Mouse (Mus musculus): ENCODE data around the gene Rnf34. TPM values are rescaled to one million over a fixed set of nuclear protein-coding genes. Genes with fewer than 3 reads are reported as not detected.

Rnf34 gene
- polyA plus RNA-seq, 1 experiment from 2014 or later, result 28.4 TPM

DNA sequence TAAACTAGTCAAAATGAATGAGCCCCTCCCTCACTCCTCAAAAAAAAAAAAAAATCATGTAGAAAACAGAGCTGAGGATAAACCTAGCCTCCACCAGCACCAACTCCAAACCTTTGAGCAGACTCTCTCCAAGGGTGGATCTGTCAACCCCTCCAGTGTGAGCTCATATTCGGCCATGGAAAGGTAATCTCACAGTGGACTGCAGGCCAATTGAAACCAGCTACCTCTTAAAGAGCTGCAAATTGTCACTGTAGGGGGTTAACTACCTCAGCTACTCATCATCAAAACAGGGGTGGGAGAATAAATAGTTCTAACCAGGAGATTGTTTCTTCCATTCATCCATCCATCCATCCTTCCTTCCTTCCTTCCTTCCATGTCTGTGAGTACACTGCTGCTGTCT is 57.3 kb downstream of the Rnf34 start:
- Histone ChIP-seq H3K27me3 (replicated peaks) (no peaks in the 10 kb centered on the region), H3K4me1 (no peaks in the 10 kb centered on the region), H3K9me3 (no peaks in the 10 kb centered on the region), H3K27ac (no peak overlapping the region), H3K4me2 (no peak overlapping the region), H3K9ac (no peak overlapping the region), H3K4me3 (replicated peaks) (no peak overlapping the region), H3K36me3 (no peaks in the 10 kb centered on the region)
- ATAC-seq (ENCODE audit: insufficient read depth, low FRiP score, low read depth), result no peak
- 87% methylated on average over 1 of the region's 1 CpGs for WGBS

DNA sequence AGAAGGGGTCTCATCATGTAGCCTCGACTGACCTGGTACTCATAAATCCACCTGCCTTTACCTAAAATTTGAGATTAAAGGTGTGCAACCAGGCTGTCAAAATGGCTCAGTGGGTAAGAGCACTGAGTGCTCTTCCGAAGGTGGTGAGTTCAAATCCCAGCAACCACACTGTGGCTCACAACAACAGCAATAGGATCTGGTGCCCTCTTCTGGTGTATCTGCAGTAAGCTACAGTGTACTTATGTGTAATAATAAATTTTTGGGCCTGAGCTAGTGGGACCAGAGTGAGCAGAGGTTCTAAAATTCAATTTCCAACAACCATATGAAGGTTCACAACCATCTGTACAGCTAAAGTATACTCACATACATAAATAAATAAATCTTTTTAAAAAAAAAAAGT is 58.2 kb downstream of the Rnf34 start:
- H3K4me2 ChIP-seq, result no peak overlapping the region
- H3K36me3 ChIP-seq, result no peaks in the 10 kb centered on the region
- WGBS, result 84% methylated on average over 2 of the region's 2 CpGs
- no peaks in the 10 kb centered on the region for H3K4me1 ChIP-seq
- no peaks in the 10 kb centered on the region for H3K27me3 ChIP-seq (replicated peaks)
- ATAC-seq (ENCODE audit: insufficient read depth, low FRiP score, low read depth), result no peak
- no peak overlapping the region for H3K4me3 ChIP-seq (replicated peaks)
- H3K9ac ChIP-seq, result no peak overlapping the region
- no peak overlapping the region for H3K27ac ChIP-seq
- no peaks in the 10 kb centered on the region for H3K9me3 ChIP-seq

- ATAC-seq (ENCODE audit: insufficient read depth, low FRiP score, low read depth), result no peak
- no peak overlapping the region for H3K4me2 ChIP-seq
- H3K4me3 ChIP-seq (replicated peaks), result no peak overlapping the region
- H3K27me3 ChIP-seq (replicated peaks), result no peaks in the 10 kb centered on the region
- H3K9ac ChIP-seq, result no peak overlapping the region
- 83% methylated on average over 18 of the region's 18 CpGs for WGBS
- no peak overlapping the region for H3K27ac ChIP-seq
- no peaks in the 10 kb centered on the region for H3K36me3 ChIP-seq
- no peaks in the 10 kb centered on the region for H3K9me3 ChIP-seq
- no peaks in the 10 kb centered on the region for H3K4me1 ChIP-seq
These were observed 59.6 kb downstream of the Rnf34 start for GRCm38 (mm10) chr5:122909481-122909880.

- H3K27ac ChIP-seq, result no peak overlapping the region
- H3K4me2 ChIP-seq, result no peak overlapping the region
- WGBS, result 89% methylated on average over 4 of the region's 4 CpGs
- no peaks in the 10 kb centered on the region for H3K36me3 ChIP-seq
- ATAC-seq (ENCODE audit: insufficient read depth, low FRiP score, low read depth), result no peak
- H3K9me3 ChIP-seq, result no peaks in the 10 kb centered on the region
- H3K27me3 ChIP-seq (replicated peaks), result no peaks in the 10 kb centered on the region
- H3K9ac ChIP-seq, result no peak overlapping the region
- no peaks in the 10 kb centered on the region for H3K4me1 ChIP-seq
- no peak overlapping the region for H3K4me3 ChIP-seq (replicated peaks)
These were observed 63.0 kb downstream of the Rnf34 start for GRCm38 (mm10) chr5:122912863-122913262.

- H3K4me2 ChIP-seq, result no peak overlapping the region
- H3K36me3 ChIP-seq, result no peaks in the 10 kb centered on the region
- WGBS, result 89% methylated on average over 6 of the region's 6 CpGs
- H3K9ac ChIP-seq, result no peak overlapping the region
- H3K27ac ChIP-seq, result no peak overlapping the region
- no peak for ATAC-seq (ENCODE audit: insufficient read depth, low FRiP score, low read depth)
- no peaks in the 10 kb centered on the region for H3K4me1 ChIP-seq
- H3K9me3 ChIP-seq, result no peaks in the 10 kb centered on the region
- no peaks in the 10 kb centered on the region for H3K27me3 ChIP-seq (replicated peaks)
- H3K4me3 ChIP-seq (replicated peaks), result no peak overlapping the region
These were observed 66.3 kb downstream of the Rnf34 start for GRCm38 (mm10) chr5:122916147-122916546.

DNA sequence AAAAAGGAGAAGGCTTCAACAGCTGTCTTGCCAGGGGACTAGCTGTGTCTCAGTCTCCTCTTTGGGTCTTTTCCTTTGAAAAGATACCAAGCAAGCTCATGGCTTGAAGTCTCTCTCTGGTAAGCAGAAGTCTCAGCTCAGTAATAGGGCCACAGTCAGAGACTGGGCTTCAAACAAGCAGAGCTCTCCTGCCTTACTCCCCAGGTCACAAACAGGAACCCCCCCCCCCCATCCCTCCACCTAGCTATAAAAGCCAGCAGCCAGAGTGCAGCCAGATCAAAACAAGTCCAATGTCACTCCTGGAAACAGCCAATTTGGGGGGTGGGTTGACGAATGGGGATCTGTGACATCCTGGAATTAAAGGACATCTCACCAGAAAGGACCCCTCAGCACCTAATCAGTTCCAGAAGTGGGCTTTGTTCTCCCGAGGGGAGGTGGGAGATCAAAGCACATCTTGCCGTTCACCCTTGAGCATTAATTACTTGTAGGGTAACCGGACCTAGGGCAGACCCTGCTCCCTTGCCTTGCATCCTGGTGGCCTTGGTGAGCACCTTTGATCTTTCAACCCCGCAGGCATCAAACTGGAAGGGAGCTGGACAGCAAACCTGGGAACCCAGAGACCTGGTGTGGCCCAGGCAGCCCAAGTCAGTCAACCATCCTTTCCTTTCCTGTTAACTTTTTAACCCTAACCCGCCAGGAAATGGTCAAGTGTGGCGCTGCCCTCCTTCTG is 68.3 kb downstream of the Rnf34 start:
- Histone ChIP-seq H3K4me3 (replicated peaks) (no peak overlapping the region), H3K9ac (no peak overlapping the region), H3K36me3 (no peaks in the 10 kb centered on the region), H3K9me3 (no peaks in the 10 kb centered on the region), H3K4me1 (no peaks in the 10 kb centered on the region), H3K4me2 (no peak overlapping the region), H3K27ac (no peak overlapping the region), H3K27me3 (replicated peaks) (no peaks in the 10 kb centered on the region)
- no peak for ATAC-seq (ENCODE audit: insufficient read depth, low FRiP score, low read depth)
- 56% methylated on average over 7 of the region's 7 CpGs for WGBS

DNA sequence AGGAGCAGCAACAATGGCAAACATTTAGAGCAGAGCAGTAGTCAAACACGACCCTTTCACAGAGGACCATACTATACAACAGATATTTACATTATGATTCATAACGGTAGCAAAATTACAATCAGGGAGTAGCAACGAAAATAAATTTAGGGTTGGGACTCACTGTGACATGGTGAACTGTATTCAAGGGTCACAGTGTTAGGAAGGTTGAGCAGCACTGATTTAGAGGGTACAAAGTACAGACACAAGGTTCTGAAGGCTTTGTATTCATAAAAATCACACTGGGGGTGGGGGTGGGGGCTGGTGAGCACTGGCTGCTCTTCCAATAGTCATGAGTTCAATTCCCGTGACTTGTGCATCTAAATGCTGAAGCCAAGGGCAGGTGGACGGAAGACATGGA is 70.7 kb downstream of the Rnf34 start:
- Histone ChIP-seq H3K4me1 (no peaks in the 10 kb centered on the region), H3K9ac (no peak overlapping the region), H3K27me3 (replicated peaks) (no peaks in the 10 kb centered on the region), H3K4me3 (replicated peaks) (no peak overlapping the region), H3K4me2 (no peak overlapping the region), H3K9me3 (no peaks in the 10 kb centered on the region), H3K36me3 (no peaks in the 10 kb centered on the region), H3K27ac (no peak overlapping the region)
- ATAC-seq (ENCODE audit: insufficient read depth, low FRiP score, low read depth), result peak; percentile 18; the same call in 1 of the 2 replicates
- WGBS, result 71% methylated on average over 5 of the region's 5 CpGs

Other genes with a start within 250 kb of the Rnf34 start
- gene Ift81, start 235.5 kb upstream of the Rnf34 start, polyA plus RNA-seq (2015; fragmentation: Nextera tagmentation; extraction: Ambion mirVana), result 36.2 and 37.2 TPM in 2 replicates
- gene P2rx7, start 206.1 kb upstream of the Rnf34 start, polyA plus RNA-seq (2015; fragmentation: Nextera tagmentation; extraction: Ambion mirVana), result 2.7 and 3.4 TPM in 2 replicates
- gene P2rx4, start 142.5 kb upstream of the Rnf34 start, polyA plus RNA-seq (2015; fragmentation: Nextera tagmentation; extraction: Ambion mirVana), result 26.9 and 27.9 TPM in 2 replicates
- gene Camkk2, start 70.6 kb upstream of the Rnf34 start, polyA plus RNA-seq (2015; fragmentation: Nextera tagmentation; extraction: Ambion mirVana), result 23.2 and 25.2 TPM in 2 replicates
- 384 and 409 TPM in 2 replicates for gene Anapc5, start 28.7 kb upstream of the Rnf34 start, polyA plus RNA-seq (2015; fragmentation: Nextera tagmentation; extraction: Ambion mirVana)
- gene Kdm2b, start 139.8 kb downstream of the Rnf34 start, polyA plus RNA-seq (2015; fragmentation: Nextera tagmentation; extraction: Ambion mirVana), result 29.6 and 31.7 TPM in 2 replicates
- 20.0 and 20.3 TPM in 2 replicates for gene Orai1, start 165.0 kb downstream of the Rnf34 start, polyA plus RNA-seq (2015; fragmentation: Nextera tagmentation; extraction: Ambion mirVana)
- 0.54 TPM in 1 of 2 replicates, not detected in the other for gene Morn3, start 197.0 kb downstream of the Rnf34 start, polyA plus RNA-seq (2015; fragmentation: Nextera tagmentation; extraction: Ambion mirVana)
- gene Tmem120b, start 218.4 kb downstream of the Rnf34 start, polyA plus RNA-seq (2015; fragmentation: Nextera tagmentation; extraction: Ambion mirVana), result 12.9 and 14.2 TPM in 2 replicates